Mouse (Mus musculus) C2C12 (cell line): Measurements from ENCODE around the gene Art4. TPM values are rescaled to one million over a fixed set of nuclear protein-coding genes. Genes with fewer than 3 reads are reported as not detected.

Experiments used
- H3K27me3 ChIP-seq: one replicate; pipeline ENCODE4 v1.6.1; 2011; ENCODE audit not compliant: control insufficient read depth, insufficient read depth, insufficient read length
- H3K36me3 ChIP-seq: one replicate; pipeline ENCODE4 v1.6.1; 2011; ENCODE audit not compliant: control insufficient read depth, insufficient read depth
- H3K4me3 ChIP-seq: one replicate; pipeline ENCODE4 v1.5.1; 2011; ENCODE audit warnings: mild to moderate bottlenecking, control low read depth; ENCODE audit not compliant: poor library complexity, insufficient read depth, severe bottlenecking
- H3K79me2 ChIP-seq: one replicate; pipeline ENCODE4 v1.6.1; 2011; ENCODE audit not compliant: control insufficient read depth, insufficient read depth
- H3K79me3 ChIP-seq: one replicate; pipeline ENCODE4 v1.6.1; 2011; ENCODE audit warnings: low read depth, control low read depth
- H3ac ChIP-seq: one replicate; pipeline ENCODE3; 2011; ENCODE audit warnings: low read depth; ENCODE audit not compliant: control insufficient read depth, insufficient read length
- CEBPB ChIP-seq: IDR thresholded peaks from one replicate; pipeline ENCODE4 v1.6.1; 2011; ENCODE audit warnings: low read depth, mild to moderate bottlenecking, control low read depth, moderate library complexity
- CTCF ChIP-seq: IDR thresholded peaks from one replicate; pipeline ENCODE4 v1.5.1; 2011; ENCODE audit not compliant: control insufficient read depth, insufficient read depth, insufficient read length
- FOSL1 ChIP-seq: IDR thresholded peaks from one replicate; pipeline ENCODE4 v1.8.0; 2011; ENCODE audit warnings: mild to moderate bottlenecking, low read length; ENCODE audit not compliant: poor library complexity, insufficient read depth, severe bottlenecking
- MAX ChIP-seq: IDR thresholded peaks from one replicate; pipeline ENCODE4 v1.6.1; 2011; ENCODE audit warnings: mild to moderate bottlenecking, control low read depth
- MYOD1 ChIP-seq: IDR thresholded peaks from one replicate; pipeline ENCODE4 v1.6.1; 2011; ENCODE audit warnings: low read depth; ENCODE audit not compliant: control insufficient read depth, insufficient read length
- MYOG ChIP-seq: IDR thresholded peaks from one replicate; pipeline ENCODE4 v1.6.1; 2011; ENCODE audit not compliant: control insufficient read depth, insufficient read length; ENCODE audit errors: extremely low read depth
- USF1 ChIP-seq: IDR thresholded peaks from one replicate; pipeline ENCODE4 v1.6.1; 2011; ENCODE audit warnings: low read depth, mild to moderate bottlenecking, control low read depth, moderate library complexity
- polyA plus RNA-seq: library from polyadenylated mRNA; unstranded; fragments of >200 nt; fragmentation: generic; extraction: Trizol; gene quantifications from one replicate; pipeline ENCODE4 v1.2.1, GENCODE M21; 2012; ENCODE audit warnings: missing spikeins

The Art4 gene
- polyA plus RNA-seq, 1 experiment: not detected

DNA sequence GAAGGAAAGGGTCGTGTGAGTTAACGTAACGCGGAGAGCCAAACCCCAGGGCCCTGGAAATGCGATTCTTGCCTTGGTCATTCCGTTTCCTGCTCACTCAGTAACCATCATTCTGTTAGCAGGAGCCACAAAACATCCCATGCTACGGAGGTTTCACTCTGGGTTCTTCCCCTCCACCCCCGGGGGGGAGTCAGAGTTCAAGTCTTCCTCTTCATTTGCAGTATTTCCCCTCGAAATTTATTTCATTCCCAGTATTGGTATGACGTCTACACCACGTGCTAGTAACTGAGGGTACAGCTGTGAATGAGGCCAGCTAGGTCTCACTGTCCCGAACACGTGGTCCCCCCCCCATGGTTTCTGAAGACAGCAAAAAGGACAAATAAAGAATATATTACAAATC lies 47.9 kb downstream of the Art4 start:
- Histone ChIP-seq H3K36me3 (peaks cover 46% of the 10 kb centered on the region), H3K79me2 (peaks cover 33% of the 10 kb centered on the region), H3ac (no peak overlapping the region), H3K79me3 (peaks cover 18% of the 10 kb centered on the region), H3K27me3 (no peaks in the 10 kb centered on the region), H3K4me3 (peak overlapping the region; percentile 64)
- no peak for TF ChIP-seq CTCF
- no peak for TF ChIP-seq MYOD1
- TF ChIP-seq MYOG: no peak
- TF ChIP-seq CEBPB: no peak
- no peak for TF ChIP-seq MAX
- TF ChIP-seq USF1: no peak
- TF ChIP-seq FOSL1: no peak

DNA sequence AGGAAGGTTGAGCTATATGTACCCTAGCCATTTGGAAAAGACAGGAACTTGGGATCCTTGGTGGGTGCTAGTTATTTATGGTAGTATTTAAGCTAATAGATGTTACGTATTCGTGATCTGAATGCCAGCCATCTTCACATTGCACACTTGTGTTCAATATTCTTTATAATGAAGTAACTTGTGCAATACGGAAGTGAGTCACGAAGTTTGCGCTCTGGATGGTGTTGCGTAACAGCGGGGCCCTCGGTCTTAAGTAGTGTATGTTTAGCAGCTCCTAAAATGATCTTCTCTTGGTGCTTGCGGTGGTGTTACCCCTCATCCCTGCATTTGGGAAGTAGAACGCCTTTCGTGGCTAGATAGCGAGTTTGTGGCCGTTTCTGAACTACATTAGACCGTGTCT lies 48.5 kb downstream of the Art4 start:
- Histone ChIP-seq H3K4me3 (peak overlapping the region; percentile 64), H3K79me3 (peaks cover 18% of the 10 kb centered on the region), H3ac (peak overlapping the region; percentile 87), H3K79me2 (peaks cover 33% of the 10 kb centered on the region), H3K27me3 (no peaks in the 10 kb centered on the region), H3K36me3 (peaks cover 40% of the 10 kb centered on the region)
- TF ChIP-seq CEBPB (peak; percentile 100), CTCF (no peak), MYOD1 (no peak)

GRCm38 (mm10) chr6:136808631-136809046 lies 48.9 kb downstream of the Art4 start:
- no peaks in the 10 kb centered on the region for H3K27me3 ChIP-seq
- H3K79me3 ChIP-seq: peaks cover 18% of the 10 kb centered on the region
- peaks cover 36% of the 10 kb centered on the region for H3K36me3 ChIP-seq
- no peak for TF ChIP-seq MAX
- no peak for TF ChIP-seq MYOD1
- TF ChIP-seq USF1: no peak
- H3K4me3 ChIP-seq: peak overlapping the region; percentile 64
- peaks cover 33% of the 10 kb centered on the region for H3K79me2 ChIP-seq
- H3ac ChIP-seq: peak overlapping the region; percentile 87

- TF ChIP-seq MYOD1 (no peak), MAX (no peak), CEBPB (no peak), USF1 (no peak), FOSL1 (no peak), MYOG (no peak), CTCF (no peak)
- Histone ChIP-seq H3K36me3 (peaks cover 30% of the 10 kb centered on the region), H3K27me3 (no peaks in the 10 kb centered on the region), H3ac (peak within 1 kb of the TSS; percentile 87), H3K4me3 (peak within 1 kb of the TSS; percentile 64), H3K79me3 (peaks cover 18% of the 10 kb centered on the region), H3K79me2 (peaks cover 33% of the 10 kb centered on the region)
These were observed 49.5 kb downstream of the Art4 start, which contains the start of gene H2afj for GRCm38 (mm10) chr6:136808014-136808417. H2afj (plus strand) TSS chr6:136808244.

DNA sequence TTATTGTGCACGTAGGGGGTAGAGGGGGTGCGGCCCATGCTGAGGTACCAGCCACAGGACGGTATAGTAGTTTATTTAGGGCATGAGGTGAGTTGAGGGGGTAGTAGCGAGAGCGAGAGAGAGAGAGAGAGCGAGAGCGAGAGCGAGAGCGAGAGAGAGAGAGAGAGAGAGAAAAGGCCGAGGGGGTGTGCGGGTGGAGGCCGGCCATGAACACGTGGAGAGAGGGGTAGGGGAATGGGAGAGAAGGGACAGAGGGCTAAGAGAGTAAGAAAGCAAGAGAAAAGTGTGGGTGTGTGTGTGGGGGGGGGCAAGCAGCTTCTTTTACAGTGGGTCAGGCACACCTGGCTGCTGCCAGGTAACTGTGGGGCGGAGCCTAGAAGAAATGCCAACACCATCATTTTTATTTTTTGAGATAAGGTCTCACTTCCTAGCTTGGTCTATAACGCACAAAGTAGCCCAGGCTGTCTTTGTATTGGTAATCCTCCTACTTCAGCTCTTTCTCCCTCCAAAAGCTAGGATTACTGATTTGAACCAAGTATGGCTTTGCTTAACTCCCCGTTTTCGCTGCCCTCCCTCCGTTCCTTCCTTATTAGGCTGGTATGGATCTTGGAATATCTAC lies 50.0 kb downstream of the Art4 start:
- H3K27me3 ChIP-seq: no peaks in the 10 kb centered on the region
- H3K36me3 ChIP-seq: peaks cover 24% of the 10 kb centered on the region
- H3K79me2 ChIP-seq: peaks cover 33% of the 10 kb centered on the region
- no peak overlapping the region for H3K4me3 ChIP-seq
- peaks cover 18% of the 10 kb centered on the region for H3K79me3 ChIP-seq
- no peak for TF ChIP-seq CTCF
- TF ChIP-seq FOSL1: no peak
- no peak for TF ChIP-seq USF1
- no peak for TF ChIP-seq MAX
- H3ac ChIP-seq: peak overlapping the region; percentile 24

DNA sequence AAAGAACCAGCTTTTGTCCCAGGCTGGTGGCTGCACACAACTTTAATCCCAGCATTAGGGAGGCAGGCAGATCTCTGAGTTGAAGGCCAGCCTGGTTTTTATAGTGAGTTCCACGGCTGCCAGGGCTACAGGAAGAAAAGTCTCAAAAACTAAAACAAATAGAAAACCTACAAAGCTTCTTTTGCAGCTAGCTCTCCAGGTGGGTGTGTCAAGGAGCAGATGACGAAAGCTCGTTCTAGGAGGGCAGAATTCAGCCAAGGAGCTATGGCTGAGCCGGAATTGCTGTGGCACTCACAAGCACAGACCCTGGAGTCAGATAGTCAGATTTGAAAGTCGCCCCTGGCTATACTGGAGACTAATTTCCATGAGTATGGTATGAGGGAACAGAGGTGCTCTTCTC lies 50.7 kb downstream of the Art4 start:
- Histone ChIP-seq H3K36me3 (peaks cover 18% of the 10 kb centered on the region), H3K4me3 (no peak overlapping the region)

More for the DNA sequence above, 50.7 kb downstream of the Art4 start:
- Histone ChIP-seq H3ac (no peak overlapping the region), H3K79me3 (peaks cover 18% of the 10 kb centered on the region), H3K79me2 (peaks cover 33% of the 10 kb centered on the region), H3K27me3 (no peaks in the 10 kb centered on the region)
- no peak for TF ChIP-seq FOSL1
- no peak for TF ChIP-seq MYOD1
- no peak for TF ChIP-seq USF1
- TF ChIP-seq CEBPB: no peak
- TF ChIP-seq CTCF: no peak
- no peak for TF ChIP-seq MAX
- TF ChIP-seq MYOG: no peak
